Mouse (Mus musculus) liver, postnatal 0 days (tissue): Measurements from ENCODE around the gene Zfand4.

Experiments used
- CTCF ChIP-seq: sonication (generic); IDR thresholded peaks from 2 replicates; pipeline ENCODE4 v1.5.1; 2016; ENCODE audit warnings: antibody characterized with exemption, low read depth
- EP300 ChIP-seq: IDR thresholded peaks from 2 replicates; pipeline ENCODE4 v1.6.1; 2016; ENCODE audit warnings: antibody characterized with exemption, low read depth, mild to moderate bottlenecking

DNA sequence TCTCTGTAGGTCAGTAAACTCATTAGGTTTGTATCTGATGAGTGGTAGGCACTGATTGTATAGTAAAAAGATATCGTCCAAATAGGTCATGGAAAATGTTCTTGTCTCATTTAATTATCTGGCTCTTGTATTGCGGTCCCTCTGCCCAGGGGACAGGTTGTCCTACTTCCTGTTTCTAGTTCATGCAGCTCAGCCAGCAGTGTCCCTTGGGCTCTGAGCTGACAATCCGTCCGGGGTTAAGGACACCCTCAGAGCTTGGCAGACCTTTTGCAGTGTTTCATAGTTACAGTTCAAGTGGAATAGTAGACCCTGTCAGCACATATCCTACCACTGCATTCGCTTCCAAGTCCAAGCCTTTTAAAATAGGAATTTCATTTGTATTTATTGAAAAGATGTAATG lies 28.7 kb upstream of the Zfand4 start:
- TF ChIP-seq EP300: no peak
- TF ChIP-seq CTCF: no peak
